Mouse (Mus musculus) bone marrow macrophage, adult 2 months (primary cell): ENCODE measurements around the gene Psmb2.

ENCODE experiments used
- CTCF ChIP-seq: IDR thresholded peaks from 2 replicates; pipeline ENCODE4 v1.5.1; 2012; ENCODE audit warnings: low read depth, mild to moderate bottlenecking, low read length, moderate library complexity
- POLR2A ChIP-seq: IDR thresholded peaks from 2 replicates; pipeline ENCODE4 v1.6.1; 2012; ENCODE audit warnings: mild to moderate bottlenecking, low read depth, low read length, borderline replicate concordance

GRCm38 (mm10) chr4:126636330-126636729 is 41.1 kb upstream of the Psmb2 start:
- TF ChIP-seq CTCF, result no peak
- no peak for TF ChIP-seq POLR2A
